Mouse (Mus musculus) testis, adult 2 months (tissue): ENCODE measurements around the gene Fsd1l. TPM values are rescaled to one million over a fixed set of nuclear protein-coding genes. Genes with fewer than 3 reads are reported as not detected.
A peak's percentile ranks its signal among the peaks of the same experiment; 100 is the strongest.

Experiments
- H3K27ac ChIP-seq: fragments of 200-500 bp; 2 replicates; pipeline ENCODE4 v1.5.1; 2012; ENCODE audit warnings: low read depth, low read length; ENCODE audit not compliant: control insufficient read depth, insufficient read depth
- H3K27me3 ChIP-seq: fragments of 200-500 bp; 2 replicates; pipeline ENCODE4 v1.6.1; 2012; ENCODE audit warnings: mild to moderate bottlenecking, low read length, moderate library complexity; ENCODE audit not compliant: control insufficient read depth, insufficient read depth
- H3K36me3 ChIP-seq: fragments of 200-500 bp; 2 replicates; pipeline ENCODE4 v1.6.1; 2012; ENCODE audit warnings: mild to moderate bottlenecking, low read length; ENCODE audit not compliant: control insufficient read depth, insufficient read depth
- H3K4me1 ChIP-seq: fragments of 200-500 bp; 2 replicates; pipeline ENCODE4 v1.6.1; 2012; ENCODE audit warnings: low read length; ENCODE audit not compliant: control insufficient read depth, insufficient read depth
- H3K4me3 ChIP-seq: fragments of 200-500 bp; 2 replicates; pipeline ENCODE4 v1.5.1; 2012; ENCODE audit warnings: low read depth, mild to moderate bottlenecking, low read length, moderate library complexity, mixed read lengths; ENCODE audit not compliant: control insufficient read depth
- CTCF ChIP-seq: fragments of 200-500 bp; IDR thresholded peaks from 2 replicates; pipeline ENCODE4 v1.5.1; 2012; ENCODE audit warnings: low read depth, mild to moderate bottlenecking, inconsistent platforms, low read length, moderate library complexity; ENCODE audit not compliant: control insufficient read depth, insufficient read depth, insufficient replicate concordance
- POLR2A ChIP-seq: fragments of 200-500 bp; IDR thresholded peaks from 2 replicates; pipeline ENCODE4 v1.6.1; 2012; ENCODE audit warnings: low read depth, mild to moderate bottlenecking, inconsistent platforms, low read length, moderate library complexity; ENCODE audit not compliant: control insufficient read depth
- polyA plus RNA-seq: library from polyadenylated mRNA; depleted of rRNA; stranded (reverse); fragments of >200 nt; gene quantifications from 2 replicates; pipeline ENCODE4 v1.2.3, GENCODE M21; 2012; rRNA removed

Fsd1l gene
- 2.3 and 2.5 TPM in 2 replicates for polyA plus RNA-seq

GRCm38 (mm10) chr4:53631316-53632010 is at the start of gene Fsd1l:
Gene Fsd1l, plus strand, starts transcription at chr4:53631471.
- TF ChIP-seq POLR2A (0 out of 2 replicates have a peak, but pooled peaks have one; percentile 3), CTCF (no peak)
- peak within 1 kb of the TSS; percentile 82 for H3K27ac ChIP-seq
- H3K36me3 ChIP-seq, result no peaks in the 10 kb centered on the region
- H3K4me3 ChIP-seq, result peak within 1 kb of the TSS; percentile 91
- no peaks in the 10 kb centered on the region for H3K27me3 ChIP-seq
- peaks cover 5% of the 10 kb centered on the region for H3K4me1 ChIP-seq

- Histone ChIP-seq H3K27me3 (no peaks in the 10 kb centered on the region), H3K27ac (no peak overlapping the region), H3K36me3 (no peaks in the 10 kb centered on the region), H3K4me1 (no peaks in the 10 kb centered on the region), H3K4me3 (no peak overlapping the region)
- TF ChIP-seq CTCF (no peak), POLR2A (no peak)
Measured at GRCm38 (mm10) chr4:53587676-53588075, 43.6 kb upstream of the Fsd1l start.

GRCm38 (mm10) chr4:53588936-53589335 is 42.3 kb upstream of the Fsd1l start:
- H3K27ac ChIP-seq, result no peak overlapping the region
- no peaks in the 10 kb centered on the region for H3K4me1 ChIP-seq
- H3K27me3 ChIP-seq, result no peaks in the 10 kb centered on the region
- no peak overlapping the region for H3K4me3 ChIP-seq
- TF ChIP-seq CTCF, result no peak
- no peak for TF ChIP-seq POLR2A
- H3K36me3 ChIP-seq, result no peaks in the 10 kb centered on the region

DNA sequence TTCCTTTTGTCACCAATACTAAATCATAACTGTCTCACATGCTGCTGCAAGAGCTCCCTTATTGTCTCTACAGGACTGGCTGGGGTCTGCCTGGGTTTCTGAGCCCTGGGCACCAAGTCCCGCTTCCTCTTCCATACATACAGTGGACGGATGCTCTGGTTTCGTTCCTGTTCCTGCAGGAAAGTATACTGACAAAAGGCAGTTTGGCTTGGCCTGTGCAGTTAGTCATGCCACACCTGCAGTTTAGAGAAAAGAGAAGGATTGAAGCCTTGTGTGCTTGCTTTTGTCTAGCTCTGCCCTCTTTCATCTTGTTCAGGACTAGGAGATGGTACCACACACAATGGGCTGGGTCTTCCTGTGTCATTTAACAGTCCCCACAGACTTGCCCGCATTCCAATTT is 41.8 kb upstream of the Fsd1l start:
- no peak overlapping the region for H3K27ac ChIP-seq
- no peaks in the 10 kb centered on the region for H3K27me3 ChIP-seq
- no peaks in the 10 kb centered on the region for H3K36me3 ChIP-seq
- H3K4me1 ChIP-seq, result no peaks in the 10 kb centered on the region
- TF ChIP-seq POLR2A, result no peak
- no peak for TF ChIP-seq CTCF
- H3K4me3 ChIP-seq, result no peak overlapping the region

DNA sequence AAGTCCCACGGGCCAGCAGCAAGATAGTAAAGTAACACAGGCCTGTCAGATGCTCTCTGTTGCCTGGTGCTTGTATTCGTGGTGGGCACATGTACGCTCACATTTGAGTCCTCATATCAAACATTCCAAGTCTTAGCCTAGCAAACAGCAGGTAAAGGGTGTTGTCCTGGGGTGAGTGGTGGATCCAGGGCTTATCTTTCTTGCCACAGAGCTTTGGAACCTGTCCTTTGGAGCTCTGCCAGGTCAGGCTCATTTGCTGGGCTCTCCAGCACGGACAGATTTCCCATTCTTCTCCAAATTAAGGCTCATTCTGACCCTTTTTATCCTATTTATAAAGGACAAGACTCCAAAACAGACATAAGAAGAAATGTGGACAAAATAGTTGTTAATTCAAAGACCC is 41.1 kb upstream of the Fsd1l start:
- Histone ChIP-seq H3K27me3 (no peaks in the 10 kb centered on the region), H3K4me1 (no peaks in the 10 kb centered on the region), H3K36me3 (no peaks in the 10 kb centered on the region), H3K27ac (no peak overlapping the region), H3K4me3 (no peak overlapping the region)
- TF ChIP-seq CTCF, result no peak
- no peak for TF ChIP-seq POLR2A

- TF ChIP-seq CTCF (no peak), POLR2A (no peak)
- Histone ChIP-seq H3K36me3 (no peaks in the 10 kb centered on the region), H3K27ac (no peak overlapping the region), H3K4me1 (no peaks in the 10 kb centered on the region), H3K4me3 (no peak overlapping the region), H3K27me3 (no peaks in the 10 kb centered on the region)
Measured at GRCm38 (mm10) chr4:53590691-53591447, 40.4 kb upstream of the Fsd1l start.

DNA sequence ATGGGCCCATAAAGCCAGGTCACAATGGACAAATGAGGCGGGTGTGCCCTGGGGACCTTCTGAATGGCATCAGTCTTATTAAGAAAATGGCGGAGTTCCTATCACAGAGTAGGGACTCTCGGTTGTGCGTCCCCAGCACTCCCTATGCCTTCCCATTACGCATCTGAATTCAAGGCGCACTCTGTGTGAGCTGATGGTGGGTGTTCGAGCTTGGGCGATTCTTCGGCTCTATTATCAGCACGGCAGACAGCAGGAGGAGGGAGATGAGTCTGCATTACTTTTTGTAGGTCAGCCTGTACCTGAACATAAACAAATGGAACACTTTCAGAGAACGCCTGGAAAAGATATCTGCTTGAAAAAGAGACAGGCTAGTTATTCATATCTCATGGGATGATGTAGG is 39.7 kb upstream of the Fsd1l start:
- Histone ChIP-seq H3K4me1 (no peaks in the 10 kb centered on the region), H3K27me3 (no peaks in the 10 kb centered on the region), H3K4me3 (no peak overlapping the region), H3K36me3 (no peaks in the 10 kb centered on the region), H3K27ac (no peak overlapping the region)
- TF ChIP-seq CTCF, result no peak

DNA sequence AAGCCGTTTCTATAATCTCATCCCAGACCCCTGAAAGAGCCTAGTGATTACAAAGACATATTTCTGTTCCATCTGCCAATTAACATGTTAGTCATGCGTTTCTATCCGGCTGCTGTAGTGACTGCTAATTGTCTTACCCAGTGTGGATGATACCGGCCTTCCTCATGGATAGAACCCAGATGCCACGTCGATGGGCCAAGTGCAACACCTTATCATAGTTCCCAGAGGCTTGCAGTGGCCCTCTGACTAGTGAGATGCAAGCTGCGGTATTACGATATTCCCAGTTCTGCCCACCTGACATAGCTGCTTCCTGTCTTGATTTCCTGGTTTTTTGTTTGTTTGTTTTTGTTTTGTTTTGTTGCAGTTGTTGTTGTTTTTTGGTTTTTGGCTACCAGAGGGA is 39.3 kb upstream of the Fsd1l start:
- no peaks in the 10 kb centered on the region for H3K27me3 ChIP-seq
- TF ChIP-seq POLR2A, result no peak
- no peak for TF ChIP-seq CTCF
- H3K4me1 ChIP-seq, result no peaks in the 10 kb centered on the region
- H3K27ac ChIP-seq, result no peak overlapping the region
- no peak overlapping the region for H3K4me3 ChIP-seq
- H3K36me3 ChIP-seq, result no peaks in the 10 kb centered on the region
